Mouse (Mus musculus): ENCODE data around the gene Ptges2.

DNA sequence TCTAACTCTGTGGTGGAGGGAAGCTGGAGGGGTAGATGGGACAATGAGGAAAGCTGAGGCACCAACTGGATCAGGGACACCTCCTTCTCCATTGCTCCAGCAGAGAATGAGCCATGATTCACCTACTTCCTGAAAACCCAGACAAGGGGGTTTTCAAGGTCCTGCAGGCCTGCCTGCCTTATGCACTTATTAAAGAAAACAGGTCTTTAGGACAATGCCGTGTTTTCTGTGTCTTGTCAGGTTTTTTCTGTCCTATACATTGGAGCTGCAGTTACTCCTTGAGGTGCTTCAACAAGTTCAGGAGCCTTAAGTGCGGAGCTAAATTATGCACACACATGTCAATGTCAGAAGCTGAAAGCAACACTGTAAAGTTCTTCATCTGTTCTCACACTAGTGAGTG lies 45.9 kb downstream of the Ptges2 start:
- TF ChIP-seq CTCF (IDR thresholded peaks at IDR 0.05; ENCODE audit: control insufficient read depth, insufficient read depth, insufficient replicate concordance, low read depth, low read length) (no peak), POLR2A (IDR thresholded peaks at IDR 0.05; ENCODE audit: control insufficient read depth, low read depth, low read length) (no peak)

Data from testis, adult 2 months (tissue).